Comparison of ENCODE assay signal across 8 mouse cellular contexts in genomic region chr2:25399051-25399450, GRCm38 (mm10). TPM values are rescaled to one million over a fixed set of nuclear protein-coding genes. Genes with fewer than 3 reads are reported as not detected.
DNase-seq lines count a peak whose midpoint lies in the region; ATAC-seq and TF ChIP-seq lines count a peak whose summit lies in the region.

Gene Npdc1 (plus strand): TSS chr2:25399351.

- TF ChIP-seq CTCF in heart, postnatal 0 days (IDR thresholded peaks at IDR 0.05; ENCODE audit: low read depth): no peak

- no peak within 1 kb of the TSS for H3K4me2 ChIP-seq in limb, embryonic 12.5 days
- no peak within 1 kb of the TSS for H3K4me2 ChIP-seq in embryonic facial prominence, embryonic 15.5 days (replicated peaks)
- H3K4me2 ChIP-seq in heart, postnatal 0 days (ENCODE audit: low read depth, low read length): no peak within 1 kb of the TSS
- no peak within 1 kb of the TSS for H3K4me2 ChIP-seq in limb, embryonic 13.5 days (replicated peaks)

- no peak within 1 kb of the TSS for H3K4me3 ChIP-seq in limb, embryonic 12.5 days (replicated peaks)
- H3K4me3 ChIP-seq in limb, embryonic 10.5 days: no peak within 1 kb of the TSS
- H3K4me3 ChIP-seq in embryonic facial prominence, embryonic 15.5 days (replicated peaks): no peak within 1 kb of the TSS
- no peak within 1 kb of the TSS for H3K4me3 ChIP-seq in heart, postnatal 0 days (ENCODE audit: low read depth, low read length)
- no peak within 1 kb of the TSS for H3K4me3 ChIP-seq in limb, embryonic 13.5 days

- TF ChIP-seq EP300 in heart, postnatal 0 days (IDR thresholded peaks at IDR 0.05; ENCODE audit: low read depth): no peak

- H3K27me3 ChIP-seq in limb, embryonic 12.5 days: peaks cover 100% of the 10 kb centered on the region
- H3K27me3 ChIP-seq in limb, embryonic 10.5 days (ENCODE audit: low read depth, poor library complexity, severe bottlenecking): peaks cover 100% of the 10 kb centered on the region
- H3K27me3 ChIP-seq in embryonic facial prominence, embryonic 15.5 days: peaks cover 94% of the 10 kb centered on the region
- peaks cover 100% of the 10 kb centered on the region for H3K27me3 ChIP-seq in heart, postnatal 0 days (ENCODE audit: control insufficient read depth, insufficient read depth, low read length)
- peaks cover 100% of the 10 kb centered on the region for H3K27me3 ChIP-seq in limb, embryonic 13.5 days

- H3K9me3 ChIP-seq in limb, embryonic 12.5 days: no peaks in the 10 kb centered on the region
- no peaks in the 10 kb centered on the region for H3K9me3 ChIP-seq in limb, embryonic 10.5 days (replicated peaks)
- no peaks in the 10 kb centered on the region for H3K9me3 ChIP-seq in embryonic facial prominence, embryonic 15.5 days (replicated peaks)
- no peaks in the 10 kb centered on the region for H3K9me3 ChIP-seq in heart, postnatal 0 days (replicated peaks; ENCODE audit: control insufficient read depth, low read length)
- H3K9me3 ChIP-seq in limb, embryonic 13.5 days: no peaks in the 10 kb centered on the region

- 57% methylated on average over 8 of the region's 8 CpGs for WGBS in limb, embryonic 12.5 days
- WGBS in limb, embryonic 10.5 days: 62% methylated on average over 8 of the region's 8 CpGs
- 69% methylated on average over 8 of the region's 8 CpGs for WGBS in embryonic facial prominence, embryonic 15.5 days
- WGBS in heart, postnatal 0 days: 54% methylated on average over 8 of the region's 8 CpGs
- 69% methylated on average over 8 of the region's 8 CpGs for WGBS in limb, embryonic 13.5 days

- no peak within 1 kb of the TSS for H3K9ac ChIP-seq in limb, embryonic 12.5 days (replicated peaks)
- H3K9ac ChIP-seq in embryonic facial prominence, embryonic 15.5 days: no peak within 1 kb of the TSS
- H3K9ac ChIP-seq in heart, postnatal 0 days (replicated peaks; ENCODE audit: low read depth, low read length): no peak within 1 kb of the TSS
- no peak within 1 kb of the TSS for H3K9ac ChIP-seq in limb, embryonic 13.5 days

- H3K36me3 ChIP-seq in limb, embryonic 12.5 days: no peaks in the 10 kb centered on the region
- no peaks in the 10 kb centered on the region for H3K36me3 ChIP-seq in limb, embryonic 10.5 days
- H3K36me3 ChIP-seq in embryonic facial prominence, embryonic 15.5 days: no peaks in the 10 kb centered on the region
- no peaks in the 10 kb centered on the region for H3K36me3 ChIP-seq in heart, postnatal 0 days (replicated peaks; ENCODE audit: control insufficient read depth, insufficient read depth, low read length)
- H3K36me3 ChIP-seq in limb, embryonic 13.5 days: no peaks in the 10 kb centered on the region

- DNase-seq in limb, embryonic 10.5 days (ENCODE audit: low spot score): no peak
- no peak for DNase-seq in heart, postnatal 0 days (ENCODE audit: low spot score)
- no peak for DNase-seq in embryo, embryonic 10.5 days (ENCODE audit: low spot score)
- DNase-seq in spleen, postnatal 10 days (ENCODE audit: low spot score in 2 of 2): no peak
- DNase-seq in thymus, adult 18-20 months: no peak

- H3K27ac ChIP-seq in limb, embryonic 12.5 days: no peak within 1 kb of the TSS
- H3K27ac ChIP-seq in limb, embryonic 10.5 days: no peak within 1 kb of the TSS
- H3K27ac ChIP-seq in embryonic facial prominence, embryonic 15.5 days (replicated peaks): no peak within 1 kb of the TSS
- H3K27ac ChIP-seq in heart, postnatal 0 days (ENCODE audit: low read depth): no peak within 1 kb of the TSS
- H3K27ac ChIP-seq in limb, embryonic 13.5 days: no peak within 1 kb of the TSS

- no peak for ATAC-seq in limb, embryonic 12.5 days (ENCODE audit: insufficient number of reproducible peaks, insufficient read depth, low FRiP score, low TSS enrichment, low read depth)
- no peak for ATAC-seq in embryonic facial prominence, embryonic 15.5 days (ENCODE audit: insufficient number of reproducible peaks, low FRiP score, low TSS enrichment, low read depth)
- ATAC-seq in heart, postnatal 0 days (ENCODE audit: insufficient read depth, low read depth): no peak
- ATAC-seq in limb, embryonic 13.5 days (ENCODE audit: low FRiP score, low read depth): no peak

- peaks cover 22% of the 10 kb centered on the region for H3K4me1 ChIP-seq in limb, embryonic 12.5 days (replicated peaks)
- peaks cover 33% of the 10 kb centered on the region for H3K4me1 ChIP-seq in limb, embryonic 10.5 days
- peaks cover 43% of the 10 kb centered on the region for H3K4me1 ChIP-seq in embryonic facial prominence, embryonic 15.5 days
- H3K4me1 ChIP-seq in heart, postnatal 0 days (ENCODE audit: control insufficient read depth, insufficient read depth): peaks cover 5% of the 10 kb centered on the region; the same call in 1 of the 2 replicates
- H3K4me1 ChIP-seq in limb, embryonic 13.5 days: peaks cover 19% of the 10 kb centered on the region

RNA-seq across cellular contexts. Expression of gene Npdc1, which starts in this region (rescaled TPM):
- 10.9 and 12.6 TPM in 2 replicates for polyA plus RNA-seq in limb, embryonic 12.5 days (2016; fragmentation: Nextera tagmentation; extraction: Ambion mirVana)
- polyA plus RNA-seq in limb, embryonic 10.5 days (2016; fragmentation: Nextera tagmentation; extraction: Ambion mirVana): 5.7 and 8.1 TPM in 2 replicates
- polyA plus RNA-seq in embryonic facial prominence, embryonic 15.5 days (2015; fragmentation: Nextera tagmentation; extraction: Ambion mirVana): 64.9 and 67.8 TPM in 2 replicates
- total RNA-seq in heart, postnatal 0 days (2014; rRNA removed; ENCODE audit: low replicate concordance): 43.0 and 49.7 TPM in 2 replicates
- 21.0 and 24.5 TPM in 2 replicates for polyA plus RNA-seq in heart, postnatal 0 days (2015; fragmentation: Nextera tagmentation; extraction: Ambion mirVana)
- 29.1 and 32.6 TPM in 2 replicates for polyA plus RNA-seq in limb, embryonic 13.5 days (2015; fragmentation: Nextera tagmentation; extraction: Ambion mirVana)
